Mouse (Mus musculus) ES-E14 (cell line): ENCODE measurements around the gene Tbc1d4. TPM values are rescaled to one million over a fixed set of nuclear protein-coding genes. Genes with fewer than 3 reads are reported as not detected.

ENCODE experiments used
- DNase-seq: peaks from one replicate; pipeline ENCODE4 v3.0.0-alpha.2; 2013; ENCODE audit warnings: low read depth, low spot score
- H3K27ac ChIP-seq: 2 replicates; pipeline ENCODE4 v1.5.1; 2012; ENCODE audit warnings: low read depth, mild to moderate bottlenecking, low read length, moderate library complexity, mixed read lengths; ENCODE audit not compliant: poor library complexity, insufficient read depth, severe bottlenecking
- H3K36me3 ChIP-seq: 2 replicates; pipeline ENCODE4 v1.6.1; 2012; ENCODE audit warnings: mild to moderate bottlenecking, low read length, moderate library complexity, mixed read lengths; ENCODE audit not compliant: control insufficient read depth, poor library complexity, insufficient read depth, severe bottlenecking
- H3K4me1 ChIP-seq, 2 experiments: fragments of 150-350 bp in 1 of 2; sonication (generic) in 1 of 2; 2 replicates each; pipeline ENCODE4 v1.6.1; 2012; ENCODE audit warnings: low read length in 2 of 2, mild to moderate bottlenecking in 1 of 2, mixed read lengths in 1 of 2; ENCODE audit not compliant: control insufficient read depth in 2 of 2, insufficient read depth in 2 of 2, poor library complexity in 1 of 2
- H3K4me3 ChIP-seq, 2 experiments: fragments of 150-350 bp in 1 of 2; sonication (generic) in 1 of 2; 2 replicates each; pipeline ENCODE4 v1.5.1; 2012; ENCODE audit warnings: low read length in 2 of 2, low read depth in 1 of 2, mild to moderate bottlenecking in 1 of 2, mixed read lengths in 1 of 2; ENCODE audit not compliant: insufficient read depth in 1 of 2, poor library complexity in 1 of 2, severe bottlenecking in 1 of 2
- H3K9ac ChIP-seq: 2 replicates; pipeline ENCODE4 v1.6.1; 2012; ENCODE audit warnings: low read depth, mild to moderate bottlenecking, low read length, mixed read lengths; ENCODE audit not compliant: poor library complexity, insufficient read depth, severe bottlenecking
- H3K9me3 ChIP-seq: fragments of 150-350 bp; sonication (generic); 2 replicates; pipeline ENCODE4 v1.6.1; 2012; ENCODE audit warnings: low read depth, mild to moderate bottlenecking, low read length; ENCODE audit not compliant: control insufficient read depth, insufficient read depth
- CHD2 ChIP-seq: IDR thresholded peaks from 2 replicates; pipeline ENCODE4 v1.6.1; 2014; ENCODE audit warnings: mild to moderate bottlenecking, low read depth, low read length, inconsistent platforms
- HCFC1 ChIP-seq: IDR thresholded peaks from 2 replicates; pipeline ENCODE4 v1.6.1; 2012; ENCODE audit warnings: low read length, inconsistent platforms, borderline replicate concordance; ENCODE audit not compliant: insufficient read depth
- MAFK ChIP-seq: IDR thresholded peaks from 2 replicates; pipeline ENCODE4 v1.6.1; 2014; ENCODE audit warnings: mild to moderate bottlenecking, low read depth, low read length, inconsistent platforms; ENCODE audit not compliant: insufficient read depth
- ZC3H11A ChIP-seq: IDR thresholded peaks from 2 replicates; pipeline ENCODE4 v1.6.1; 2012; ENCODE audit warnings: low read depth, mild to moderate bottlenecking, inconsistent platforms, low read length, borderline replicate concordance
- ZNF384 ChIP-seq: IDR thresholded peaks from 2 replicates; pipeline ENCODE4 v1.6.1; 2012; ENCODE audit warnings: low read depth, low read length, inconsistent platforms
- in situ Hi-C, 2 experiments: fragments of 600-800 bp; cut with MboI; formaldehyde crosslinking; loops; one replicate each; pipeline ENCODE4 v1.15.1; 2025; ENCODE audit warnings: low sequenced_read_pairs in 2 of 2, inconsistent platforms in 1 of 2; ENCODE audit not compliant: unreplicated experiment in 2 of 2
- total RNA-seq: library from RNA; depleted of rRNA; stranded (reverse); fragments of 300-350 nt; gene quantifications from 2 replicates; pipeline ENCODE4 v1.2.3, GENCODE M21; 2012

The Tbc1d4 gene
- total RNA-seq, 1 experiment = 1.1 TPM

- H3K4me1 ChIP-seq = no peaks in the 10 kb centered on the region
- DNase-seq = no peak
- no peaks in the 10 kb centered on the region for H3K36me3 ChIP-seq
- H3K27ac ChIP-seq = no peak overlapping the region
- in situ Hi-C loops = no loop called here
- no peak overlapping the region for H3K4me3 ChIP-seq
- no peak for TF ChIP-seq ZNF384
- TF ChIP-seq HCFC1 = no peak
- no peak for TF ChIP-seq MAFK
- TF ChIP-seq ZC3H11A = no peak
- TF ChIP-seq CHD2 = no peak
- no peaks in the 10 kb centered on the region for H3K9me3 ChIP-seq
- no peak overlapping the region for H3K9ac ChIP-seq
Observed at GRCm38 (mm10) chr14:101529194-101529593, 79.8 kb downstream of the Tbc1d4 start.

GRCm38 (mm10) chr14:101527420-101527996 lies 81.5 kb downstream of the Tbc1d4 start:
- no peaks in the 10 kb centered on the region for H3K4me1 ChIP-seq
- DNase-seq = no peak
- H3K27ac ChIP-seq = no peak overlapping the region
- H3K9me3 ChIP-seq = no peaks in the 10 kb centered on the region
- no peaks in the 10 kb centered on the region for H3K36me3 ChIP-seq
- in situ Hi-C loops = no loop called here
- TF ChIP-seq HCFC1 (no peak), ZNF384 (no peak), MAFK (no peak), ZC3H11A (no peak), CHD2 (no peak)
- no peak overlapping the region for H3K9ac ChIP-seq
- no peak overlapping the region for H3K4me3 ChIP-seq

GRCm38 (mm10) chr14:101526478-101526877 lies 82.5 kb downstream of the Tbc1d4 start:
- no peak overlapping the region for H3K9ac ChIP-seq
- no peaks in the 10 kb centered on the region for H3K9me3 ChIP-seq
- DNase-seq = no peak
- H3K4me1 ChIP-seq = no peaks in the 10 kb centered on the region
- in situ Hi-C loops = no loop called here
- TF ChIP-seq ZNF384 = no peak
- no peak for TF ChIP-seq CHD2
- no peak for TF ChIP-seq ZC3H11A
- no peak for TF ChIP-seq MAFK
- TF ChIP-seq HCFC1 = no peak
- H3K27ac ChIP-seq = no peak overlapping the region
- H3K4me3 ChIP-seq = no peak overlapping the region
- H3K36me3 ChIP-seq = no peaks in the 10 kb centered on the region

- H3K4me3 ChIP-seq = no peak overlapping the region
- in situ Hi-C loops = no loop called here
- TF ChIP-seq CHD2 (no peak), ZNF384 (no peak), ZC3H11A (no peak), MAFK (no peak), HCFC1 (no peak)
- no peaks in the 10 kb centered on the region for H3K9me3 ChIP-seq
- H3K27ac ChIP-seq = no peak overlapping the region
- H3K4me1 ChIP-seq = peaks cover 0 to 2% of the 10 kb centered on the region in 2 experiments; a peak in 1 of 4 replicates
- no peak for DNase-seq
- no peak overlapping the region for H3K9ac ChIP-seq
- H3K36me3 ChIP-seq = no peaks in the 10 kb centered on the region
Observed at GRCm38 (mm10) chr14:101519964-101520363, 89.0 kb downstream of the Tbc1d4 start.
